In the genomic region with DNA sequence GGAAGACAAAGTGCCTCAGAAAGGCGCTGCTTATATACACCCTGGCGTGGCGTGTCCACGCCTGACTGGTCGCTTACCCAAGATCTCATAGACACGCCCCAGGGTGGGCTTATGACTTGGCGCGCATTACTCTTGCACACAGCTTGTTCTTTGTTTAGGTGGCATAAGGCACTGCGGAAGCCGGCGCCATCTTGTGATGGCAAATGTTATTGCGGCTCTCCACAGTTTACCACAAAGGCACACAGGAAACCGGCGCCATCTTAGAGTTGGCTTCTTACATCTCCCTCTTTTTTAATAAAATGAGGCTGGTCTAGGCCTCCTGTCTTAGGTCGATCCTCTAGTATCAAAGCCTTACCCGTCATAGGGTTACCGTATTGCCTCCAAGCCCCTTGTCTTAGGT, we compare ENCODE assay signal across 23 mouse cellular contexts. TPM values are rescaled to one million over a fixed set of nuclear protein-coding genes. Genes with fewer than 3 reads are reported as not detected.
"Had no signal": no experiment of that assay in that cellular context is flagged by ENCODE, and none has a peak within 500 bp of the region (broad histone marks: within the 10 kb centered on the region; RNA-seq: fewer than 3 reads in every experiment).

No protein-coding gene starts in this region.

- H3K4me2 ChIP-seq: liver, embryonic 15.5 days; lung, embryonic 14.5 days; midbrain, embryonic 12.5 days; midbrain, embryonic 15.5 days; neural tube, embryonic 12.5 days; neural tube, embryonic 15.5 days; stomach, embryonic 15.5 days had no signal

- H3K27ac ChIP-seq: kidney, postnatal 0 days; layer of hippocampus, adult 2 months; liver, embryonic 15.5 days; midbrain, embryonic 12.5 days; midbrain, embryonic 15.5 days; neural tube, embryonic 12.5 days; neural tube, embryonic 15.5 days; stomach, embryonic 15.5 days had no signal

- H3K4me1 ChIP-seq: liver, embryonic 15.5 days; megakaryocyte, embryonic 14.5 days; midbrain, embryonic 12.5 days; midbrain, embryonic 15.5 days; neural tube, embryonic 12.5 days; neural tube, embryonic 15.5 days; stomach, embryonic 15.5 days had no signal

- H3K9me3 ChIP-seq: liver, embryonic 15.5 days; midbrain, embryonic 12.5 days; midbrain, embryonic 15.5 days; neural tube, embryonic 12.5 days; neural tube, embryonic 15.5 days; stomach, embryonic 15.5 days had no signal

- H3K27me3 ChIP-seq: liver, embryonic 15.5 days; megakaryocyte, embryonic 14.5 days; midbrain, embryonic 12.5 days; midbrain, embryonic 15.5 days; neural tube, embryonic 12.5 days; neural tube, embryonic 15.5 days; stomach, embryonic 15.5 days had no signal

- H3K4me3 ChIP-seq: layer of hippocampus, adult 2 months; liver, embryonic 15.5 days; megakaryocyte, embryonic 14.5 days; midbrain, embryonic 12.5 days; midbrain, embryonic 15.5 days; neural tube, embryonic 12.5 days; neural tube, embryonic 15.5 days; stomach, embryonic 15.5 days had no signal

- H3K9ac ChIP-seq: liver, embryonic 15.5 days; lung, embryonic 14.5 days; midbrain, embryonic 12.5 days; midbrain, embryonic 15.5 days; neural tube, embryonic 12.5 days; neural tube, embryonic 15.5 days; stomach, embryonic 15.5 days had no signal

- DNase-seq: kidney, adult 11 months; kidney, postnatal 25 days; layer of hippocampus, adult 9-11 months; lung, embryonic 14.5 days; right cerebral cortex, adult 18-20 months; right cerebral cortex, postnatal 14 days; right cerebral cortex, postnatal 4 days; spleen, adult 18-20 months; thymus, adult 18-20 months; thymus, postnatal 36 days had no signal

- H3K36me3 ChIP-seq: liver, embryonic 15.5 days; midbrain, embryonic 12.5 days; midbrain, embryonic 15.5 days; neural tube, embryonic 12.5 days; neural tube, embryonic 15.5 days; stomach, embryonic 15.5 days had no signal

- ATAC-seq: inflammation-experienced regulatory T-cells, adult 6 months; lung, postnatal 0 days; midbrain, embryonic 15.5 days had no signal

RNA-seq across cellular contexts. Expression of gene Selenbp2, which starts 52.3 kb away (rescaled TPM):
- total RNA-seq: left cerebral cortex, postnatal 36 days had no signal
- polyA plus RNA-seq: inflammation-experienced regulatory T-cells, adult 6 months; neural tube, embryonic 12.5 days; testis, adult 2 months had no signal
